Comparison of ENCODE assay signal across 29 mouse cellular contexts in the genomic region with DNA sequence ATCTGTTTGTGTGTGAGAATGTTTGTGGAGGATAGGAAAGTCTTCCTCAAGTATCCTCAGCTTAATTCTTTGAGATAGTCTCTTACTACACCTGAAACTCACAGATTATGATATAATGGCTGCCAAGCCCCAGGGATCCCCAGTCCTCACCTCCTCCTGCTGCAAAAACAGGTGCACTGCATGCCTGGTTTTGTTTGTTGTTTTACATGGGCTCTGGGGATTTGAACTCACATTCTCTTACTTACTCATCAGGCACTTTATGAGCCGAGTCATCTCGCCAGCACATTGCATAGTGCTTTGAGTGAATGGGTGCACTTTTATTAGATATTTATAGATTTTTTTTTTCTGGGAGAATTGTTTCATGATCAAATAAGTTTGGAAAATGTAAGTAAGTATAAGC.
"Had no signal": no experiment of that assay in that cellular context is flagged by ENCODE, and none has a peak within 500 bp of the region (broad histone marks: within the 10 kb centered on the region; RNA-seq: fewer than 3 reads in every experiment).

No protein-coding gene starts in this region.

- H3K27me3 ChIP-seq: heart, embryonic 12.5 days; heart, embryonic 13.5 days; heart, embryonic 15.5 days; hindbrain, embryonic 12.5 days; hindbrain, embryonic 13.5 days; hindbrain, embryonic 15.5 days; intestine, embryonic 15.5 days; kidney, embryonic 15.5 days had no signal

- H3K27ac ChIP-seq: heart, embryonic 10.5 days; heart, embryonic 13.5 days; heart, embryonic 15.5 days; hindbrain, embryonic 10.5 days; hindbrain, embryonic 12.5 days; hindbrain, embryonic 13.5 days; hindbrain, embryonic 14.5 days; hindbrain, embryonic 15.5 days; hindbrain, postnatal 0 days; intestine, embryonic 15.5 days; kidney, embryonic 15.5 days; kidney, postnatal 0 days; left cerebral cortex, adult 2 months had no signal

- H3K36me3 ChIP-seq: heart, embryonic 10.5 days; heart, embryonic 12.5 days; heart, embryonic 13.5 days; heart, embryonic 15.5 days; hindbrain, embryonic 10.5 days; hindbrain, embryonic 12.5 days; hindbrain, embryonic 13.5 days; hindbrain, embryonic 15.5 days; intestine, embryonic 15.5 days; kidney, embryonic 15.5 days had no signal

- DNase-seq: heart, postnatal 10 days; heart, postnatal 14 days; heart, postnatal 36 days; heart, postnatal 4 days; kidney, adult 11 months; kidney, adult 18-20 months; kidney, adult 2 months; kidney, adult 8-10 months; kidney, adult 9 months; kidney, postnatal 10 days; kidney, postnatal 14 days; kidney, postnatal 25 days; kidney, postnatal 36 days; kidney, postnatal 4 days; layer of hippocampus, adult 9-11 months had no signal

- H3K4me3 ChIP-seq: heart, embryonic 10.5 days; heart, embryonic 12.5 days; heart, embryonic 13.5 days; heart, embryonic 15.5 days; hindbrain, embryonic 10.5 days; hindbrain, embryonic 12.5 days; hindbrain, embryonic 13.5 days; hindbrain, embryonic 15.5 days; intestine, embryonic 15.5 days; kidney, embryonic 15.5 days; left cerebral cortex, adult 2 months had no signal
